Mouse (Mus musculus): Measurements from ENCODE around the gene Mul1. TPM values are rescaled to one million over a fixed set of nuclear protein-coding genes. Genes with fewer than 3 reads are reported as not detected.

The Mul1 gene
- polyA plus RNA-seq, 1 experiment from 2014 or later = 15.3 TPM

GRCm38 (mm10) chr4:138456536-138456935 lies 22.1 kb downstream of the Mul1 start:
- Histone ChIP-seq H3K36me3 (ENCODE audit: control insufficient read depth, insufficient read depth, low read length) (no peaks in the 10 kb centered on the region), H3K27ac (ENCODE audit: low read depth, low read length) (peak overlapping the region; percentile 97), H3K9ac (replicated peaks; ENCODE audit: low read depth, low read length) (peak overlapping the region; percentile 99), H3K27me3 (ENCODE audit: control insufficient read depth, insufficient read depth, low read length) (peaks cover 3% of the 10 kb centered on the region; the same call in 1 of the 2 replicates), H3K9me3 (ENCODE audit: control insufficient read depth, low read length) (no peaks in the 10 kb centered on the region), H3K4me2 (ENCODE audit: low read depth, low read length) (peak overlapping the region; percentile 84), H3K4me3 (ENCODE audit: low read depth, low read length) (peak overlapping the region; percentile 97), H3K4me1 (ENCODE audit: control insufficient read depth, insufficient read depth, low read length) (peaks cover 23% of the 10 kb centered on the region)
- no peak for ATAC-seq (ENCODE audit: low read depth)
- 4% methylated on average over 8 of the region's 8 CpGs for WGBS

DNA sequence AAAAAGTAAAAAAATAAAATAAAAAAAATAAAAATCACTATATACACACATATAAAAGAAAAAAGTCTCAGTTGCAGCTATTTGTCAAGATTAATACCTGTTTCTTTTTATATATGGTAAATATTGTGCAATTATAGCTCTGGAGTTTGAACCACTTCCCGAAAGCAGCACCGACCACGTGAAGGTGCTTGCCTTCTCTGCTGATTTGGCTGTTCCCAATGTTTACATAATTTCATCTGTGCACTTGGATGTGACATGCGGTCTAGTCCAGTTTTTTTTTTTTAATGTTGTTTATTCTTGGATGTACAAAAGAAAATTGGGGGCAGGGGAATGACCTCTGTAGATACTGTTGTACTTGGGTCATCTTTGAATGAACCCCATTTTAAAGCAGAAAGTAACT lies 22.6 kb downstream of the Mul1 start:
- peak overlapping the region; percentile 84 for H3K4me2 ChIP-seq (ENCODE audit: low read depth, low read length)
- WGBS = 43% methylated on average over 4 of the region's 4 CpGs
- H3K4me1 ChIP-seq (ENCODE audit: control insufficient read depth, insufficient read depth, low read length) = peaks cover 23% of the 10 kb centered on the region
- H3K36me3 ChIP-seq (ENCODE audit: control insufficient read depth, insufficient read depth, low read length) = no peaks in the 10 kb centered on the region
- H3K9me3 ChIP-seq (ENCODE audit: control insufficient read depth, low read length) = no peaks in the 10 kb centered on the region
- no peak for ATAC-seq (ENCODE audit: low read depth)
- H3K9ac ChIP-seq (replicated peaks; ENCODE audit: low read depth, low read length) = no peak overlapping the region
- peak overlapping the region; percentile 97; the same call in 1 of the 2 replicates for H3K4me3 ChIP-seq (ENCODE audit: low read depth, low read length)
- H3K27ac ChIP-seq (ENCODE audit: low read depth, low read length) = no peak overlapping the region
- peaks cover 3% of the 10 kb centered on the region; the same call in 1 of the 2 replicates for H3K27me3 ChIP-seq (ENCODE audit: control insufficient read depth, insufficient read depth, low read length)

GRCm38 (mm10) chr4:138458171-138458570 lies 23.7 kb downstream of the Mul1 start:
- 86% methylated on average over 7 of the region's 7 CpGs for WGBS
- no peaks in the 10 kb centered on the region for H3K36me3 ChIP-seq (ENCODE audit: control insufficient read depth, insufficient read depth, low read length)
- H3K27ac ChIP-seq (ENCODE audit: low read depth, low read length) = no peak overlapping the region
- no peak for ATAC-seq (ENCODE audit: low read depth)
- peaks cover 3% of the 10 kb centered on the region; the same call in 1 of the 2 replicates for H3K27me3 ChIP-seq (ENCODE audit: control insufficient read depth, insufficient read depth, low read length)
- H3K4me1 ChIP-seq (ENCODE audit: control insufficient read depth, insufficient read depth, low read length) = peaks cover 28% of the 10 kb centered on the region
- H3K9me3 ChIP-seq (ENCODE audit: control insufficient read depth, low read length) = no peaks in the 10 kb centered on the region
- H3K4me3 ChIP-seq (ENCODE audit: low read depth, low read length) = peak overlapping the region; percentile 22; the same call in 1 of the 2 replicates
- H3K9ac ChIP-seq (replicated peaks; ENCODE audit: low read depth, low read length) = no peak overlapping the region
- H3K4me2 ChIP-seq (ENCODE audit: low read depth, low read length) = peak overlapping the region; percentile 84; the same call in 1 of the 2 replicates

DNA sequence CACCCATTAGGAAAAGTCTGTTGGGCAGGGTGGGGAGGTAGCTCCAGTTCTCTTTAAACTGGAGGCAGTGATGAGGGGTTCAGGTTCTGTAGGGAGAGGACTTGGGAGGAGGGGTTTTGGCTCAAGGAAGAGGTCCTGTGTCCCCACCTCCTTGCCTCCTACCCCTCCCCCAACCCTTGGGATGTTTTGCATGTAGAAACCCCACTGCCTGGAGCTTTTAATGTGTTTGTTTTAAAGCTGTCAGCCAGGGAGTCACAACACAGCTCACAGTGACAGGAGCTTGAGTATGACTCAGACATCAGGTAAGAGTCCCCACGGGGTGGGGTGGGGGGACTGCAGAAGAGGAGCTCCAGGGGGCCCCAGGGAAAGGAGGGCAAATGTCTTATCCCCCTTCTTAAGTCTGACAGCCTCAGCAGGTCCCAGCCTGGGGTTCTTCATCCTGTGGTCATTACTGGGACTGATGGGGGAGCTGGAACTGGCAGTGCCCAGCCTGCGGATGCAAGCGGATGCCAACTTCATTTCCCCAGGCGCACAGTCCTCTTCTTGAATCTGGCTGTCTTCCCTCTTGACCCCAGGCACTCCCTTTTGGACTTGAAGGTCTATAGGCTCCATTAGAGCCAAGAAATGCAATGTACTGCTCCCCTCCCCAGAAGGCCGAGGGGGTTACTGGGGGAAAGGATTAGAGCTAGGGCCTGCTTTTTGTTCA lies 24.4 kb downstream of the Mul1 start:
- ATAC-seq (ENCODE audit: low read depth) = no peak
- Histone ChIP-seq H3K9ac (replicated peaks; ENCODE audit: low read depth, low read length) (no peak overlapping the region), H3K4me2 (ENCODE audit: low read depth, low read length) (no peak overlapping the region), H3K27me3 (ENCODE audit: control insufficient read depth, insufficient read depth, low read length) (peaks cover 3% of the 10 kb centered on the region; the same call in 1 of the 2 replicates), H3K27ac (ENCODE audit: low read depth, low read length) (no peak overlapping the region), H3K9me3 (ENCODE audit: control insufficient read depth, low read length) (no peaks in the 10 kb centered on the region), H3K4me3 (ENCODE audit: low read depth, low read length) (no peak overlapping the region), H3K36me3 (ENCODE audit: control insufficient read depth, insufficient read depth, low read length) (no peaks in the 10 kb centered on the region), H3K4me1 (ENCODE audit: control insufficient read depth, insufficient read depth, low read length) (peaks cover 28% of the 10 kb centered on the region)
- 66% methylated on average over 5 of the region's 5 CpGs for WGBS

GRCm38 (mm10) chr4:138459775-138460174 lies 25.3 kb downstream of the Mul1 start:
- ATAC-seq (ENCODE audit: low read depth) = no peak
- WGBS = 74% methylated on average over 6 of the region's 6 CpGs
- H3K27me3 ChIP-seq (ENCODE audit: control insufficient read depth, insufficient read depth, low read length) = peaks cover 3% of the 10 kb centered on the region; the same call in 1 of the 2 replicates
- no peak overlapping the region for H3K9ac ChIP-seq (replicated peaks; ENCODE audit: low read depth, low read length)
- H3K4me1 ChIP-seq (ENCODE audit: control insufficient read depth, insufficient read depth, low read length) = peaks cover 37% of the 10 kb centered on the region
- no peaks in the 10 kb centered on the region for H3K36me3 ChIP-seq (ENCODE audit: control insufficient read depth, insufficient read depth, low read length)
- H3K4me2 ChIP-seq (ENCODE audit: low read depth, low read length) = no peak overlapping the region
- no peak overlapping the region for H3K4me3 ChIP-seq (ENCODE audit: low read depth, low read length)
- H3K9me3 ChIP-seq (ENCODE audit: control insufficient read depth, low read length) = no peaks in the 10 kb centered on the region
- no peak overlapping the region for H3K27ac ChIP-seq (ENCODE audit: low read depth, low read length)

DNA sequence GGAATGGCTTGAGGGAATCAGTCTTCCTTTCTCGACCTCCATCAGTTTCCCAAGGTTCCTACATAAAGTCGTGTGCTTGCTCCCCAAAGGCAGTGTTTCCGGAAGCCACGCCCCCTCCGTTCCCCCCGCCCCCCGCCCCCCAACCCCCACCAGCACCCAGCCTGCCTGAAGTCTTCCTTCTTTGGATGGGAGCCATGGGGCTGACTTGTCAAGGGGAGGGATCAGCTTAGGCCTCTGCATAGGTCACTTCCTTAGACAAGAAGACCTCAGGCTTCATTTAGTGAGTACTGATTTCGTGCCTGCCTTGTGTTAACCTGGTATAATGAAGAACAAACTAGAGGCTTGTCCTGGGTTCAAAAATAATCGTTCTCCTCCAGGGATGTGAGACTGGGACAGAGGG lies 26.4 kb downstream of the Mul1 start:
- Histone ChIP-seq H3K4me2 (ENCODE audit: low read depth, low read length) (no peak overlapping the region), H3K4me3 (ENCODE audit: low read depth, low read length) (no peak overlapping the region), H3K36me3 (ENCODE audit: control insufficient read depth, insufficient read depth, low read length) (no peaks in the 10 kb centered on the region), H3K9me3 (ENCODE audit: control insufficient read depth, low read length) (no peaks in the 10 kb centered on the region), H3K27me3 (ENCODE audit: control insufficient read depth, insufficient read depth, low read length) (no peaks in the 10 kb centered on the region), H3K9ac (replicated peaks; ENCODE audit: low read depth, low read length) (no peak overlapping the region), H3K4me1 (ENCODE audit: control insufficient read depth, insufficient read depth, low read length) (peaks cover 44% of the 10 kb centered on the region), H3K27ac (ENCODE audit: low read depth, low read length) (no peak overlapping the region)
- WGBS = 36% methylated on average over 9 of the region's 9 CpGs
- no peak for ATAC-seq (ENCODE audit: low read depth)

DNA sequence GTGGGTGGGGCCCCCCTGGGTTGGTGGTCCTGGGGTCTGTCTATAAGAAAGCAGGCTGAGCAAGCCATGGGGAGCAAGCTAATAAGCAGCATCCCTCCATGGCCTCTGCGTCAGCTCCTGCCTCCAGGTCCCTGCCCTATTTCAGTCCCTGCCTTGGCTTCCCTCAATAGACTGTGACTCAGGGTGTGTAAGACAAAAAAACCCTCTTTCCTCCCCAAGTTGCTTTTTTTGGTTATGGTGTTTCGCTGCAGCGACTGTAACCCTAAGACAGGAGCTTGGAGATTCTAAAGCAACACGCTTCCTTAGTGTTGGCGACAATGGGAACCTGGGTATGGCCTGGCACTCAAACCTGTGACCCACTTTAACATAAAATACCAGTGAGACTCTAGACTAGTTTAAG lies 27.0 kb downstream of the Mul1 start:
- ATAC-seq (ENCODE audit: low read depth) = no peak
- Histone ChIP-seq H3K36me3 (ENCODE audit: control insufficient read depth, insufficient read depth, low read length) (no peaks in the 10 kb centered on the region), H3K4me2 (ENCODE audit: low read depth, low read length) (no peak overlapping the region), H3K9ac (replicated peaks; ENCODE audit: low read depth, low read length) (no peak overlapping the region), H3K4me1 (ENCODE audit: control insufficient read depth, insufficient read depth, low read length) (peaks cover 44% of the 10 kb centered on the region), H3K27ac (ENCODE audit: low read depth, low read length) (no peak overlapping the region), H3K9me3 (ENCODE audit: control insufficient read depth, low read length) (no peaks in the 10 kb centered on the region), H3K27me3 (ENCODE audit: control insufficient read depth, insufficient read depth, low read length) (no peaks in the 10 kb centered on the region), H3K4me3 (ENCODE audit: low read depth, low read length) (no peak overlapping the region)
- 96% methylated on average over 5 of the region's 5 CpGs for WGBS

- peak overlapping the region; percentile 76 for H3K27ac ChIP-seq (ENCODE audit: low read depth, low read length)
- H3K4me3 ChIP-seq (ENCODE audit: low read depth, low read length) = no peak overlapping the region
- H3K4me1 ChIP-seq (ENCODE audit: control insufficient read depth, insufficient read depth, low read length) = peaks cover 35% of the 10 kb centered on the region
- H3K36me3 ChIP-seq (ENCODE audit: control insufficient read depth, insufficient read depth, low read length) = no peaks in the 10 kb centered on the region
- peak overlapping the region; percentile 19; the same call in 1 of the 2 replicates for H3K4me2 ChIP-seq (ENCODE audit: low read depth, low read length)
- 2% methylated on average over 11 of the region's 11 CpGs for WGBS
- no peak overlapping the region for H3K9ac ChIP-seq (replicated peaks; ENCODE audit: low read depth, low read length)
- no peaks in the 10 kb centered on the region for H3K27me3 ChIP-seq (ENCODE audit: control insufficient read depth, insufficient read depth, low read length)
- H3K9me3 ChIP-seq (ENCODE audit: control insufficient read depth, low read length) = no peaks in the 10 kb centered on the region
- peak; percentile 29; the same call in 1 of the 2 replicates for ATAC-seq (ENCODE audit: low read depth)
Observed at GRCm38 (mm10) chr4:138462971-138463831, 28.7 kb downstream of the Mul1 start.
